Mouse (Mus musculus) adrenal gland, postnatal 10 days (tissue): Measurements from ENCODE around the gene Frmd4a. TPM values are rescaled to one million over a fixed set of nuclear protein-coding genes. Genes with fewer than 3 reads are reported as not detected.
"Not testable (repeated sequence)": the region's sequence is repeated elsewhere in the genome, so short reads cannot be mapped to it uniquely, and the experiment has no call there.

Experiments
- DNase-seq: peaks from one replicate; pipeline ENCODE4 v3.0.0; 2021; ENCODE audit warnings: mixed read lengths
- total RNA-seq, 2 experiments: library from RNA; stranded (reverse); gene quantifications; 2 replicates each; pipeline ENCODE4 v1.2.3; 2021

The Frmd4a gene
- total RNA-seq, 2 experiments from 2014 or later, result 17.0 to 27.0 TPM

DNA sequence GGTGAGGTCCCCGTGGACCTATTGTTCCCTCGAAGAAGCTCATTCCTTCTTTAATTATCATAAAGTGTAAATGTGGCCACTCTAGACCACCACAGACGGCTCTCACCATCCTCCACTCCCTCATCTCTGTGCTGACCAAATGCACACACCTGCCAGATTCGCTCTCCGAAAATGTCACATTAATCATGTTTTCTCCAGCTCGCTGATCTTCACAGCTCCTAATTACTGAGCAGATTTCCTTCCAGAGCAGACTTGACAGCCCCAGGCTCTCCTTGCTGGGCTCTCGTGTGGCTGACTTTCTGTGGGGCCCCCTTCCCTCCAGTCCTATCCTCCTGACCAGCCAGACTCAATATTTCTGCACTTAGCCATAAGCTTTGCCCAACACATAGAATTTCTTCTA lies 191.7 kb downstream of the Frmd4a start:
- DNase-seq, result no peak

DNA sequence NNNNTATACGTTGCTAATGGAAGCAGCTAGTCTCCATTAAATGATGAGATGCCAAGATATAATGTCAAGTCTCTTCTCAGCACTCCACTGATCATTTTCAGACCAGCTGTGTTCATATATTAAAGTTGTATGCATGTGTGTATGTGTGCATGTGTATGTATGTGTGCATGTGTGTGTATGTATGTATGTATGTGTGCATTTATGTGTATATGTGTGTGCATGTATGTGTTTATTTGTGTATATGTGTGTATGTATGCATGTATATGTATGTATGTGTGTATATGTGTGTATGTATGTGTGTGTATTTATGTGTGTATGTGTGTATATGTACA lies 204.9 kb downstream of the Frmd4a start:
- no peak for DNase-seq

DNA sequence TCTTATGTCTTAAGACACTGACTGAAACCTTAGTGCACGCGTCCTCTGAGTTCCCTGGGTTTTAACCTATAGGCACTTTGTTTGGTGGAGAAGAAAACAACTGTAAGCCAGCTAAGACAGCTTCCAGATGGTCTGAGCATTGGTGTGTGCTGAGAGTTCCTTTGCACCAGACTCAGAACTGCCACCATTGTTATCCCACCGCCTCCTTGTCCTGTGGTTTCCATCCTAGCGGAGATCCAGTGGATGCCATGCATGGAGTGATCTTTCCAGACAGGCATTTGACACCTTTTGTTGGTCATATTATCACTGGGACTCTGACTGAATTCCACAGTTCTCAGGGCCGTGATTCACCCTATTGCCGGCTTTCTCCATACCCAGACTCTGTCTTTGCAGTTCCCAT lies 205.8 kb downstream of the Frmd4a start:
- DNase-seq, result no peak

DNA sequence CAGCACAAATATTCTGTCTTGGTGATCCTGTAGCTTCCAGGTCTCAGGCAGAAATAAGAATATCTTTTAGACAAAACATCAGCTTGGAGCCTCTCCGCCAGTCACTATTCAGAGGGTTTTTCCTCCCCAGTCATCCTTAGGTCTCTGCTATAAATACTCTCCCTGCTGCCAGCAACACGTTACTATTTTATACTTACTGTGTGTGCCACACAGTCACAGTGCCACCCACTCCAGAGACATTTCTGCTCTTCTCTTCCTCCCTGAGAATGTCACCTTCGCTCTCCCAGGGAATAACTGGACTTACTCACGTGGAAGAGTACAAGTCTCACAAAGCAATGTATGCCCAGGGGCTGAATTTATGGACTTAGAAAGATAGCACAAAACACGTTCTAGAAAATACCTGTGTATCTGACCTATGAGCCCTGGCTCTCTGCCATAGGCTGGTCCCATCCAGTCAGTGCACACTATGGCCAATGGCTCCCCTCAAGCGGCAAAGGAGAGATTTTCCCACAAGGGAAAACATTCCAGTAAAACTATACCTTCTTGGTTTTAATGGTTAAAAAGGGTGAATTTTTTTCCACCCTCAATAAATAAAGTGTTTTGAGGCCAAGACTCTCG lies 209.5 kb downstream of the Frmd4a start:
- no peak for DNase-seq

DNA sequence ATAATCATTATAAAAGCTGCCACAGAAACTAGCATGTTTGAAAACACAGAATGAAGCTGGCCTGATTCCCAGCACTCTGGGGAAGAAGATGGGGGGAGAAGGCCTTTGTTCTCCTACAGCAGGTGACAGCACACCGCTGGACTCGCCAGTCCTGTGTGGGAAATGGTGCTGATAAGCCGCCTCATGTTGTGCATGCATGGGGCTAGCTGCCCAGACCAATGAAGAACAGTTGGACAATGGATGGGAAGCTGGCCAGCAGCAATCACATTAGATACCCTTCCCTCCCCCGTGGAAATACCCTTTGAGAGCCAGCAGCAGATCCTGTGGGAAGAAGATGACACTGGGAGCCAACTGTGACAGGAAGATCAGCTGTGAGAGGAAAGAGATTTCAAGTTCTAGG lies 210.0 kb downstream of the Frmd4a start:
- peak; percentile 37 for DNase-seq

DNA sequence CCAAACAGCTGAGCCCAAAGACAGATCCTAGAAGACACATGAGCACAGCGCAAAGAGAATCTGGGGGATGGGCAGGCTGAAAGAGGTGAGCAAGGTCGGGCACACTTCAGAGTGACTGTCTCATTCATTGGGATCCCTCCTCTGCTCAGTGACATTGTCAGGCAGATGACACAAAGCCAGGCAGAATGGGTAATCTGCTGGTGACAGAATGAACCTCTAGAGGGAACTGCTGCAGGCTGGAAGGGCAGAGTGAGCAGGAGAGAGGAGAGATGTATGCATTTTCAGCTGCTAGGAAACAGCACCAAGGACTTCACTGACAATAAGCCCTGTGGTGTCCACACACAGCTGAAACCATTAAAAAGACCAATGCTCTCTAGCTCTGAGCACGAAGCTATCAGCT lies 211.0 kb downstream of the Frmd4a start:
- peak; percentile 6 for DNase-seq

DNA sequence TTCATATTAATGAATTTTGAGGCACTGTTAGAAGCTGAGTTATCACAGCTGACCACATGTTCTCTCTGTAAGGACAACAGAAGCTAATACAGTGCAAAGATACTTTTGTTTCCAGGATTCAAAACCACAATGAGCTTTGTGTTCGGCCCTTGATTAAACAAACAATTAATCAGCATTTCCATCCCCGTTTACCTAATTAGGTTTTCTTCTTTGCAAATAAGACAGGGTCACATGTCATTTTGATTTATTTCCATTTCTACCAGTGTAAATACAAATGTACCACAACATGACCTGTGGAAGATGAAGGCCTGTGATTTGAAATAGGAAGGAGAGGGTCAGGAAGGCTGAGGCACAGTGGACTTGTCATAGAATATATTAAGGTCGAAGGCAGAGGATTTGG lies 214.8 kb downstream of the Frmd4a start:
- DNase-seq, result no peak

DNA sequence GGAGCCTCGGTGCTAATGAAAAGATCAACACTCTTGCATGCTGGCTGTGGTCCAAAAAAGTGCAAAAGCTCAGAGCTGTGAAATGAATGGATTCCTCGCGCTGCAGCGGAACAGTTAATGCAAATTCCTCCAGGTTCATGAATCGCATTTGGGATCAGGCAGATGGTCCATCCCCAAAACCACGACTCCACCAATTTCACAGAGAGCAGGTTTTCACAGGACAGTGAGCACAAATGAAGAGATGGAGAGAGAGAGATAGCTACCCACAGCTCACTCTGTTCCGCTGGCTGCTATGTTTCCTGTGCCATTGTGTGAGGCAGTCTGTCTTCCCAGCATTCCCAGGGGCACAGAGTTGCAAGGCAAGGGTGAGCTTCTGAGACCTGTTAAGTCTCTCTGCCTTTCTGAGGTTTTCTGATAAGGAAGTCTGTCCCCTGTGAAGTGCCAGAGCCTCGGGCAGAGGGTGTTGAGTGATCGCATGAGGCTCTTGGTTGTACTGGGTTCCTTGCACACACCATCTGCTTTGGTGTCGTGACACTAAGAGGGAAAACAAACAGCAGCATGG lies 215.3 kb downstream of the Frmd4a start:
- no peak for DNase-seq

DNA sequence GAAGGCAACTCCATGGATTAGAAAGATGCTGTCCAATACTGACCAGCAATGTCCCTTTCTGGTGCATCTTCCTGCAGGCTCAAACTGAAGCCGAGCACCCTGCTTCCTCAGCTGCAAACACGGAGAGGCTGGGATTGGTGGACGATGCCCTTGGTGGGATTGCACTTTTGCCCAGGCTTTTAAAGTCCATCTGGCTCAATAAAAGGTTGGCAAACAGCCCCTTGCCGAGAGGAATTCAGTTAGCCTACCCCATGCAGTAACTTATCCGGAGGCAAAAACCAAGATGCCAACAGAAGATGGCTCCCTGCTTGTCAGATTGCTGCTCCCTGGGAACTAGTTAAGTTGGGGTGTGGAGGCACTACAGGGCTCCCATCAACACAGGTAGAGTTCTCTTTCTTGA lies 220.2 kb downstream of the Frmd4a start:
- DNase-seq, result no peak

DNA sequence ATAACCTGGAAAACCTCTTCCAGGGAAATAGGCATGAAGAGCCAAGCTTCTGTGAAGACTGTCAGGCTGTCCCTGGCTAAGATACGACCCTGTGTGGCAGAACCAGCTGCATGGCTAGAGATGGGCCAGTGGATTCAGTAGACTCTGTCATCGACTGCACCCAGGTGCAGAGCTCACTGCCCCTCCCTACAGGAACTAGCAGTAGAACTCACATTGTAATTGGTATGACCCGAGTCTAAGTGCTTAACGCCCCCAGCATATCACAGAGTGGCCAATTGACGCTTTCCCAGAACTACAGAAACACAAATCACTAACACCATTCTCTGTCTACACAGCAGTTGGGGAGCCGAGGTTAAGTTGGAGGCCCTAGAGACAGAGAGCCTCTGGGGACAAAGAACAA lies 232.2 kb downstream of the Frmd4a start:
- DNase-seq, result no peak

DNA sequence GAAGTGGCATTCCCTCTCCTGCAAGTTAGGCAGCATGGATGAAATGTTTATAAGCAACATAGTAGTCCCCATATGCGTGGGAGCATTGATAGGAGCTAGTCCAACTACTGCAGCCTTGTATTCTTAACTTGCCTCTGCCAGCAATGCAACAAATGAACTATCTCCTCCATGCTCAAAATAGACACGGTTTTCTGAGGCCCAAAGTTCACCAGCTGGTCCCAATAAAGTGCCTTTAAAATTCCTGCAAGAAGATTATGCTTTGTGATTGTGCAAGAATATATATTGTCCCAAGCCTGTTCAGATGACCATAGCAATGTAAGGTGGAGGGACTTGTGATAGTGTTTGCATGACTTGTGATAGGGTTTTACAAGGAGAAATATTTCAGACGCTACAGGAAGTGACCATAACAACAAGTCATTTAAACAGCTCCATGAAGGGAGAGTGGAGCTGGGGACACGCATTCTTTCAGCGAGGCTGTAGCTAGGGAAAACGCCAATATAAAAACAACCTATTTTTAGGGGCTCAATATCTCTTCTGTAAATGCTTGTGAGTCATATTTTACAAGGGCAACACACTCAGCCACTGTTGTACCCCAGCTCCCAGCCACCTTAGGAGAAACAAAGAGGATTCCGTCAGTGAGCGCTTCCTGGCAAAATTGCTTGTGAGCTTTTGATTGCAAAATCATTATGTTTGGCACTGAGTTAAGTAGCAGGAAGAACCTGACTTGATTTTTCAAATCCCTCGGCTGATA lies 235.2 kb downstream of the Frmd4a start:
- DNase-seq, result peak; percentile 35

DNA sequence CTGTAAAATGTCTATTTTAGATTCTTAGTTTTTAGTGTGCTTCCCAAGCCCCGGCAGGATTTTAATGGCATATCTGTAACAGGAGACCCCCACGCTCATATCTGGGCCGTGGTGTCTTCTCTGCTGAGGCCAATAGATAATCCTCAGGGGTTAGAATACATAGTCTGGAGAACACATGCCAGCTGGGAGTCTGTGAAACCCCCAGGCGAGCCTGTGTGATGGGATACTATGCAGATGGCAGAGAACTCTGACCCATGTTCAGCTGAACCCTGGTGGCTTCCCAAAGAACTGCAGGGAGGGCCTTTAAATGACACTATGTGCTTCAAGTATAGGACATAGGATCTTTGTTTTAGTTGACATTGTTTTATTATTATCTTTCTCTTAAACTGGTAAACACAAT lies 235.8 kb downstream of the Frmd4a start:
- DNase-seq, result peak; percentile 71

DNA sequence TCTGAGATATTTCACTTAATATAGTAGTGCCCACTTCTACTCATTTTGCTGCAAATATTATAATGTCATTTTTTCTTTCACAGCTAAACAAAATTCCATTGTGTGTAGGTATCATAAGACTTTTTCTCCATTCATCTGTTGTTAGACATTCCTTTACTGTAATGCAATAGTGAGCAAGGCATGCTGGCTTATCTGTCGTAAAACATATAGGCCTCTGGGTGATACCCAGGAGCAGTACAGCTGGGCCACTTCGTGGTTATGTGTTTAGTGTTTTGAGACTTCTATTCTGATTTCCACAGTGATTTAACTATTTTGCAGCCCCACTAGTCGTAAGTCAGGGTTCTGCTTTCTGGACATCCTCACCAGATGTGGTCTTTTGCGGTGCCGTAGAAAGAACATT lies 236.6 kb downstream of the Frmd4a start:
- DNase-seq, result no peak

DNA sequence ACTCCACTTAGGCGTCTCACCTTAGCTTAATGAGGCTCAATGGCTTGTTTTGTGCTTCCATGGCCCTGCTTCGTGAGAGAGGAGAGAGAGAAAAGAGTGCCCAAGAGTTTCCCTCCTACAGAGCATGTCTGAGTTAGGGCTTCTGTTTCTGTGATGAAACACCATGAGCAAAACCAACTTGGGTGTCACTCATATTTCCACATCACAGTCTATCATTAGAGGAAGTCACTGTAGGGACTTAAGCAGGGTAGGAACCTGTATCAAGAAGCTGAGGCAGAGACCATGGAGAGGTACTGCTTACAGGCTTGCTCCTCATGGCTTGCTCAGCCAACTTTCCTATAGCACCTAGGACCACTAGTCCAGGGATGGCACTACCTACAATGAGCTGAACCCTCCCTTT lies 238.7 kb downstream of the Frmd4a start:
- DNase-seq, result no peak

DNA sequence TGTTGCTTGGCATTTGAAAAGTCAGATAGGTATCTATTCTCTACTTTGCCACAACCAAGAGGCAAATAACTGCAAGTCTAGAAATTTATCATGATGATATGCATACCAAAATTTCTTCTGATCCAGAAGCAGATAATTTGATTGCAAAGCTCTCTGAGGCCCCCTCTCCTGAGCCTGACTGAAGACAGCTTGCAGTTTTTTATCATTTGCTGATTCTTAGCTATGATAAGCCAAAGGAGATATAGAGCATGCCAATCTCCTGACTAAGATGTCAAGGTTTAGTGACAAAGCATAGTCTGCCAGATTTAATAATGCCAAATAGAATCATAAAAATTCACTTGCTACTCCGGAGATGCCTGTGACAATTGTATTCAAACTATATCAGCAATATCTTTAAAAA lies 240.1 kb downstream of the Frmd4a start:
- no peak for DNase-seq

DNA sequence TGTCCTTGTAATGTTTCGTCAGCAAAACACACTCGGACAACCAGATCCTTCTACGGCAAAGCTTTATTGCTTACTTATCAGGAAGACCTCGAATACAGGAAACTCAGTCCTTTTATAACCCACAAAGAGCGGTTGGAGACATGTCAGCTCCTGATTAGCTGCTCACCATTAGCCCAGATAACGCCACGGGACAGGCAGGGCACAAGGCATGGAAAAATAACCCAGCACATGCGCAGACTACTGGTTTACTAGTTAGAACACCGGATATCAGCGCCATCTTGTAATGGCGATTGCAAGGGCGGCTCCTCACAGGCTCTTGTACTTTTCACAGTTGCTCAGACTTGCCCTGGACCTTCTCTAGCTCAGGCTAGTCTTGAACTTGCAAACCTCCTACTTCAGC lies 241.3 kb downstream of the Frmd4a start:
- DNase-seq, result not testable (repeated sequence)

DNA sequence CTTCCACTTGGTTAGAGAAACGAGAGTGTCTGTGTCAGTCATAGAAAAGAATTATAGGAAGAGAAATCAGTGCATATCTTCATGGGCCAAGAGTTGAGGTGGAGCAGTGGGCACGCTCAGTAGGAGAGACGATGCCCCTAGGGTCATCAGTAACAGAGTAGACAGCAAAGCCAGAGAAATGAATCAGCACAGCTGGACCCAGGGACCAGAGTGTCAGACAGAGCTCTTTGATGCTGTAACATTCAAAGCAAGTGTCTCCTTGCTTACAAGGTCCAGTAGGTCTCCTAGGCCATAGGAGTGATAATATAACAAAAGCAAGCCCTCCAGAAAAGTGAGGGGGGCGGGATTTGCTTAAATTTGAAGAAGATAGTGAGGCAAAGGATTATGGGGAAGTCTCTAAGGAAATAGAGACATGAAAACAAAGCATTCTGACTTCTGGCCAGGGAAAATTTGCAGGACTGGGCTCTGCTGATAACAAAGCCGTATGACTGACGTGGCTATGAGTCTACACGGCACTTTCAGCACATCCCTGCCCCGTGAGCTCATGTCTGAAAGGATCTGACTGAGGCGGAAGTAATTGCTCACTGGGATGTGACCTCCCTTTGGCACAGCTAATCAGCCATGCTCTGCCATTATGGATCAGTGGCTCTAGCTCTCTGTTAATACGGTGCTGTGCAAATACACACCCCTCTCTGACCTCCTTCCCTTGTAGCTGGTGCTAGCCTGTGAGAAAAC lies 243.0 kb downstream of the Frmd4a start:
- DNase-seq, result peak; percentile 43

DNA sequence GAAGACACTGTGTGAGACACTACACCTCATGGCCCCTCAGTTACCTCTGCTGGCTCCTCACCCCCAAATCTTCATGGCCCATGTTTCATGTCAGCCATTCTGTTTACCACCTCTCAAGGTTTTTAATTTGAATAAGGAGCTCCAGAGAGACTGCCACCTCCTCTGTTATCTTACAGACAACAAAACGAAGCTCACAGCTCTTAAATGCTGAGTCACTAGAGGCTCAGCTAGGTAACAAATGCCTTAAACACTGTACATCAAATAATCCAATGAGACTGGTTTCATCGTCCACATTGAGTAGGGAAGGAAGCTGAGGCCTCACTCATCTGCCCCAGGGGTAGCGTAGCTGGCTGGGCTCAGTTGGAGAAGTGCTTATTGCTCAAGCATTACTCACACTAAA lies 245.2 kb downstream of the Frmd4a start:
- DNase-seq, result no peak

DNA sequence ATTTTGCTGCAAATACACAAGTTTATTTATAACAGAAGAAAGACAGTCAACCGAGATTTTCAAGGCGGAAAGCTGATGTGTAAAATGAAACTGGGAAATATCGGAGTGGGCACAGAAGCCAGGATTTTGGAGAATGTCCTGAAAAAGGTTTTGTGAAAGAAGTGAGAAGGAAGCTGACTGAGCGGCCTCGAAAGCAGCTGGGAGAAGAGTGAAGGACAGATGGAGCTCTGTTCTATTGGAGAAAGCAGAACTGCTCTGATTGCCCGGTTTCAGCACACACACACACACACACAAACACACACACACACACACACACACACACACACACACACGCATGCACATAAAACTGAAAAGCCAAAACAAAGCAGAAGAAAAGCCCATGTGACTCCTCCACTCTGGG lies 249.9 kb downstream of the Frmd4a start:
- no peak for DNase-seq

DNA sequence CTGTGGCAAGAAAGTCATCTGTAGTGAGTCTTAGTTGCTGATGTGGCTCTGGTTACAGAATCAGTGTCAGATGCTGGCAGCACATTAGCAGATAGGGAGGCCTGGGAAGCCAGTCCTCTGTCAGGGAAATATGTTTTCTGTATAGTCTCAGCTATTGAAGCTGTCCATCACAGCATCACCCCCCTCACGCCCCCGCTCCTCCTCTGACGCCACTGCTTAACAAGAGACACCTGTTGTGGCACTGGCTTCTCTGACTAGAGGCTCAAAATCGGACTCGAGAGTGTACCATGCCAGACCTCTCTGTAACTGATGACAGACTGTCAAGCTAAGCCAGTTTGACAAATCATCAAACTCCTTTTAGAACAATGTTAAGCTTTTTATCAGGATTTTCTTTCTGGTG lies 265.3 kb downstream of the Frmd4a start:
- no peak for DNase-seq

DNA sequence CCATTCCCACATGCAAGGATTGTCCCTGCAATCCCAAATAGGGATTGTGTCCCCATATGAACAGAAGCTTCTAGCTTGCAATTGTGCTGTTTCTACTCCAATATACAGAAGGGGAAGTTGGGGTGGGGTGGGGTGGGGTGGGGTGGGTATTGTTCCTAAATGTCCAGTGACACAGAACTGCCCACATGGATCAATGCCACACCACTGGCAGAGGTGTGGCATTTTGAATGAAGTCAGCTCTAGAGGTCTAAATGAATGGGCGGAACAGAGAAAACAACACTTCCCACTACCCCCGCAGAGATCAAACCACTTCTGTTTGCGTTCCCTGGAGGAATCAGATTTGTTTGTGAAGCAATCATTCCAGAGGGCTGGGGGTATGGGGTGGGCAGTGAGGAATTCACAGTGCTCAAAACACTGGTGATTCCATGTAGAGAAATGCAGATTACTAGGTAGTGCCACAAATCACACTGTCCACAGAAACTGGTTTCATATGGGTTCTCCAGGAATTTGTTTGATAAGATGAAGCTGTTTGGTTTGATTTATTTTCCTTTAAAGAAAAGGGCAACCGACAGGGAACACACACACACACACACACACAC lies 268.3 kb downstream of the Frmd4a start:
- no peak for DNase-seq

DNA sequence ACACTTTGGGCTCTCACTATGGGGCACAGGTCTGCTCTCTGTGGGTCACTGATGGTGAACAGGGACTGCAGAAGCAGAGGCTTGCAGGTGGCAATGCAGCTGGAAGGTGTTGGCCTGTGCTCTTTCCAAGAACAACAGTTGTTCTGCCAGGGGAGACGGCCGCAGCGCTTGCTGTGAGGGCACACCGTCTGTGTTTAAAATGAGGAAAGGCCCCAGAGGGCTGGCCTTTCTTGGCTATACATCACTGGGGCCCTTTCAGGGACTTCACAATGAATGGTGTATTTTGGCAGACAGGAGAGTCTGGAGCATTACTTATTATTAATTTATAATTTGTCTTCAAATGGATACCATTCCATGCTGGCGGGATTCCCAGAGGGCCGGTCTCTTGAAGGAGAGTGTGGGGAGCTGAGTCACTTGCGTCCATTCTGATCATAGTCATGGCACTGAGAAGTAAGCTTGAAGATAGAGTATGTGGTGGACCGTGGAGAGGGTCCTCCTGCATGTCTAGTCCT lies 268.9 kb downstream of the Frmd4a start:
- DNase-seq, result peak; percentile 46

DNA sequence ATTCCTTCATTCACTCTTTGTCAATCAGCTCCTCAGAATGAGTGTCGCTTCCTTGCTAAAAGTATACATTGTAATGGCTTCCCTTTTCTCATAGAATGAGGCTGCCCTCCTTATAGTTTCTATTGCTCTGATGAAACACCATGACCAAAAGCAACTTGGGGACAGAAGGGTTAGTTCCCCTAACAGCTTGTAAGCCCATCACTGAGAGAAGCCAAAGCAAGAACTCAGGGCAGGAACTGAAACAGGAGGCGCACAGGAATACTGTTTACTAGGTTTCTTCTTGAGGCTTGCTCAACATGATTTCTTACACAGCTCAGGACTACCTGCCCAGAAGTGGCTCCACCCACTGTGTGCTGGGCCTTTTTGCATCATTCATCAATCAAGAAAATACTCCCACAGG lies 273.0 kb downstream of the Frmd4a start:
- no peak for DNase-seq
